Mouse (Mus musculus) heart, adult 2 months (tissue): ENCODE measurements around the gene Fam222a.

Experiments used
- CTCF ChIP-seq: fragments of 200-600 bp; IDR thresholded peaks from 2 replicates; pipeline ENCODE4 v1.8.1; 2022; ENCODE audit warnings: antibody characterized with exemption, mild to moderate bottlenecking, moderate library complexity
- POLR2A ChIP-seq: fragments of 200-500 bp; IDR thresholded peaks from 2 replicates; pipeline ENCODE4 v1.6.1; 2011; ENCODE audit warnings: mild to moderate bottlenecking, low read depth, low read length, control low read depth; ENCODE audit not compliant: insufficient read depth

GRCm38 (mm10) chr5:114639645-114639957, 71.8 kb downstream of the Fam222a start:
- TF ChIP-seq CTCF: no peak
- no peak for TF ChIP-seq POLR2A
